In genomic region chr1:86507866-86508265, GRCm38 (mm10) we compare ENCODE assay signal across 27 mouse cellular contexts. TPM values are rescaled to one million over a fixed set of nuclear protein-coding genes. Genes with fewer than 3 reads are reported as not detected.
DNase-seq lines count a peak whose midpoint lies in the region; ATAC-seq and TF ChIP-seq lines count a peak whose summit lies in the region.
"Had no signal": no experiment of that assay in that cellular context is flagged by ENCODE, and none has a peak within 500 bp of the region (broad histone marks: within the 10 kb centered on the region; RNA-seq: fewer than 3 reads in every experiment).

No protein-coding gene starts in this region.

- no peak for ATAC-seq in forebrain, embryonic 15.5 days (replicated peaks)
- no peak for ATAC-seq in forebrain, embryonic 11.5 days (replicated peaks; ENCODE audit: low FRiP score)
- no peak for ATAC-seq in intestine, embryonic 14.5 days (replicated peaks; ENCODE audit: low FRiP score, low TSS enrichment, low read depth)
- no peak for ATAC-seq in intestine, postnatal 0 days
- ATAC-seq: forebrain, embryonic 14.5 days; Patski had no signal

- H3K4me2 ChIP-seq in forebrain, embryonic 15.5 days (replicated peaks), result no peak overlapping the region
- no peak overlapping the region for H3K4me2 ChIP-seq in forebrain, embryonic 11.5 days (ENCODE audit: low read depth, low read length, severe bottlenecking)
- H3K4me2 ChIP-seq in intestine, embryonic 14.5 days (ENCODE audit: low read length), result no peak overlapping the region
- H3K4me2 ChIP-seq in intestine, postnatal 0 days (replicated peaks; ENCODE audit: low read depth), result no peak overlapping the region
- H3K4me2 ChIP-seq: embryonic facial prominence, embryonic 12.5 days; heart, embryonic 12.5 days; limb, embryonic 13.5 days; liver, embryonic 13.5 days; midbrain, embryonic 12.5 days had no signal

- WGBS in forebrain, embryonic 15.5 days, result 90% methylated on average over 5 of the region's 5 CpGs
- WGBS in forebrain, embryonic 11.5 days, result 84% methylated on average over 5 of the region's 5 CpGs
- 87% methylated on average over 5 of the region's 5 CpGs for WGBS in intestine, embryonic 14.5 days
- 88% methylated on average over 5 of the region's 5 CpGs for WGBS in intestine, postnatal 0 days

- H3K9ac ChIP-seq in forebrain, embryonic 15.5 days (replicated peaks), result no peak overlapping the region
- no peak overlapping the region for H3K9ac ChIP-seq in forebrain, embryonic 11.5 days (ENCODE audit: low read length)
- no peak overlapping the region for H3K9ac ChIP-seq in intestine, embryonic 14.5 days (ENCODE audit: low read length)
- no peak overlapping the region for H3K9ac ChIP-seq in intestine, postnatal 0 days (ENCODE audit: low read depth, low read length)
- H3K9ac ChIP-seq: embryonic facial prominence, embryonic 12.5 days; heart, embryonic 12.5 days; limb, embryonic 13.5 days; liver, embryonic 13.5 days; midbrain, embryonic 12.5 days had no signal

- H3K4me1 ChIP-seq in forebrain, embryonic 15.5 days, result peaks cover 54% of the 10 kb centered on the region
- H3K4me1 ChIP-seq in forebrain, embryonic 11.5 days (replicated peaks; ENCODE audit: control insufficient read depth, insufficient read depth, low read length), result peaks cover 19% of the 10 kb centered on the region; the same call in 1 of the 2 replicates
- H3K4me1 ChIP-seq in intestine, embryonic 14.5 days (replicated peaks; ENCODE audit: control insufficient read depth, insufficient read depth, low read length), result peaks cover 20% of the 10 kb centered on the region
- H3K4me1 ChIP-seq in intestine, postnatal 0 days (replicated peaks; ENCODE audit: control insufficient read depth, insufficient read depth, low read length), result peaks cover 7% of the 10 kb centered on the region

- no peaks in the 10 kb centered on the region for H3K36me3 ChIP-seq in forebrain, embryonic 15.5 days
- no peaks in the 10 kb centered on the region for H3K36me3 ChIP-seq in forebrain, embryonic 11.5 days (ENCODE audit: control insufficient read depth, insufficient read depth, low read length)
- H3K36me3 ChIP-seq in intestine, embryonic 14.5 days (ENCODE audit: control insufficient read depth, insufficient read depth, low read length), result no peaks in the 10 kb centered on the region
- H3K36me3 ChIP-seq in intestine, postnatal 0 days (ENCODE audit: control insufficient read depth, insufficient read depth), result no peaks in the 10 kb centered on the region
- H3K36me3 ChIP-seq: embryonic facial prominence, embryonic 12.5 days; G1E; heart, embryonic 12.5 days; limb, embryonic 13.5 days; liver, embryonic 13.5 days; midbrain, embryonic 12.5 days had no signal

- no peak for TF ChIP-seq CTCF in intestine, postnatal 0 days (IDR thresholded peaks at IDR 0.05; ENCODE audit: low read depth)

- no peaks in the 10 kb centered on the region for H3K27me3 ChIP-seq in forebrain, embryonic 15.5 days
- H3K27me3 ChIP-seq in forebrain, embryonic 11.5 days (ENCODE audit: control insufficient read depth, insufficient read depth, low read length), result no peaks in the 10 kb centered on the region
- no peaks in the 10 kb centered on the region for H3K27me3 ChIP-seq in intestine, embryonic 14.5 days (replicated peaks; ENCODE audit: control insufficient read depth, insufficient read depth, low read length)
- H3K27me3 ChIP-seq in intestine, postnatal 0 days (replicated peaks; ENCODE audit: control insufficient read depth, insufficient read depth, low read length), result no peaks in the 10 kb centered on the region
- H3K27me3 ChIP-seq: CH12.LX; embryonic facial prominence, embryonic 12.5 days; heart, embryonic 12.5 days; limb, embryonic 13.5 days; midbrain, embryonic 12.5 days; Patski had no signal

- peak overlapping the region; percentile 76; the same call in 1 of the 2 replicates for H3K27ac ChIP-seq in forebrain, embryonic 15.5 days (replicated peaks)
- no peak overlapping the region for H3K27ac ChIP-seq in forebrain, embryonic 11.5 days (ENCODE audit: low read depth, low read length)
- H3K27ac ChIP-seq in intestine, embryonic 14.5 days (ENCODE audit: low read depth), result no peak overlapping the region
- H3K27ac ChIP-seq in intestine, postnatal 0 days (ENCODE audit: low read depth, low read length), result no peak overlapping the region
- H3K27ac ChIP-seq: embryonic facial prominence, embryonic 12.5 days; limb, embryonic 13.5 days; liver, embryonic 13.5 days; midbrain, embryonic 12.5 days had no signal

- no peak for DNase-seq in forebrain, embryonic 11.5 days (ENCODE audit: low spot score)
- DNase-seq in intestine, embryonic 14.5 days (ENCODE audit: low spot score), result peak; percentile 43
- DNase-seq in testis, postnatal 10 days (ENCODE audit: low spot score), result peak; percentile 37
- no peak for DNase-seq in testis, postnatal 14 days (ENCODE audit: low spot score)
- DNase-seq in naive thymus-derived CD4-positive, alpha-beta T cell, adult 2 months (ENCODE audit: low read depth), result peak; percentile 12
- DNase-seq: adrenal gland, postnatal 36 days; B cell, adult 2 months; gastrocnemius, postnatal 10 days; heart, postnatal 10 days; kidney, adult 18-20 months; kidney, postnatal 4 days; liver, embryonic 13.5 days; lung, adult 2 months; lung, postnatal 14 days; right cerebral cortex, postnatal 25 days; spleen, adult 18-20 months; thymus, postnatal 36 days had no signal

- no peaks in the 10 kb centered on the region for H3K9me3 ChIP-seq in forebrain, embryonic 15.5 days
- no peaks in the 10 kb centered on the region for H3K9me3 ChIP-seq in forebrain, embryonic 11.5 days (ENCODE audit: control insufficient read depth, low read length)
- no peaks in the 10 kb centered on the region for H3K9me3 ChIP-seq in intestine, embryonic 14.5 days (ENCODE audit: control insufficient read depth, low read length)
- no peaks in the 10 kb centered on the region for H3K9me3 ChIP-seq in intestine, postnatal 0 days (ENCODE audit: control insufficient read depth)
- H3K9me3 ChIP-seq: embryonic facial prominence, embryonic 12.5 days; G1E; heart, embryonic 12.5 days; limb, embryonic 13.5 days; liver, embryonic 13.5 days; midbrain, embryonic 12.5 days had no signal

- no peak overlapping the region for H3K4me3 ChIP-seq in forebrain, embryonic 15.5 days
- no peak overlapping the region for H3K4me3 ChIP-seq in forebrain, embryonic 11.5 days (ENCODE audit: low read depth, low read length)
- H3K4me3 ChIP-seq in intestine, embryonic 14.5 days (ENCODE audit: low read depth, low read length), result no peak overlapping the region
- no peak overlapping the region for H3K4me3 ChIP-seq in intestine, postnatal 0 days (ENCODE audit: low read depth, low read length)
- H3K4me3 ChIP-seq: embryonic facial prominence, embryonic 12.5 days; heart, embryonic 12.5 days; limb, embryonic 13.5 days; liver, embryonic 13.5 days; midbrain, embryonic 12.5 days had no signal

RNA-seq across cellular contexts. Expression of gene Ptma, which starts 18.7 kb away (rescaled TPM):
- polyA plus RNA-seq in forebrain, embryonic 15.5 days (2015; fragmentation: Nextera tagmentation; extraction: Ambion mirVana), result 2,368 and 2,448 TPM in 2 replicates
- 3,230 and 3,412 TPM in 2 replicates for polyA plus RNA-seq in forebrain, embryonic 11.5 days (2014; fragmentation: Nextera tagmentation; extraction: Ambion mirVana)
- 2,795 and 2,826 TPM in 2 replicates for polyA plus RNA-seq in intestine, embryonic 14.5 days (2014; fragmentation: Nextera tagmentation; extraction: Ambion mirVana)
- 1,008 and 1,098 TPM in 2 replicates for polyA plus RNA-seq in intestine, postnatal 0 days (2015; fragmentation: Nextera tagmentation; extraction: Ambion mirVana)

Comparison
In these comparisons a context has a peak if more than half of its experiments do, and no peak if none do; other contexts are left out.
1. DNase-seq: peak in intestine, embryonic 14.5 days (single experiment), testis, postnatal 10 days (single experiment) and naive thymus-derived CD4-positive, alpha-beta T cell, adult 2 months (single experiment); none in forebrain, embryonic 11.5 days (single experiment) and testis, postnatal 14 days (single experiment).